Mouse (Mus musculus) liver, adult 10 weeks (tissue): ENCODE data around the gene Oprl1. TPM values are rescaled to one million over a fixed set of nuclear protein-coding genes. Genes with fewer than 3 reads are reported as not detected.

Experiments
- polyA plus RNA-seq: library from polyadenylated mRNA; stranded (reverse); fragments of 350-450 nt; fragmentation: Illumina TruSeq; extraction: RNeasy Lipid Tissue Mini Kit (QIAGEN cat#74804); gene quantifications from one replicate; pipeline ENCODE4 v1.2.3, GENCODE M21; 2014; ENCODE audit warnings: low read depth, low replicate concordance

The Oprl1 gene
- not detected for polyA plus RNA-seq

GRCm38 (mm10) chr2:181714903-181715326, at the start of gene Oprl1:
Oprl1 (plus strand) TSS chr2:181715016.

GRCm38 (mm10) chr2:181671326-181671725, 43.5 kb upstream of the Oprl1 start, which contains the start of gene Sox18:
Sox18 (minus strand) TSS chr2:181671640.

GRCm38 (mm10) chr2:181679951-181680715, 34.7 kb upstream of the Oprl1 start, which contains the start of gene Tcea2:
Tcea2 (plus strand) TSS chr2:181680310.

GRCm38 (mm10) chr2:181693339-181694280, 21.2 kb upstream of the Oprl1 start, which contains the start of gene Rgs19:
Rgs19 (minus strand) TSS chr2:181693977.

GRCm38 (mm10) chr2:181698241-181698640, 16.6 kb upstream of the Oprl1 start, which contains the start of gene Lkaaear1:
Lkaaear1 (minus strand) TSS chr2:181698442.

GRCm38 (mm10) chr2:181763006-181763830, 48.4 kb downstream of the Oprl1 start, which contains the start of gene Myt1:
Myt1 (plus strand) TSS chr2:181763332.

Other genes starting within 250 kb of the Oprl1 start
- not detected for gene Abhd16b, start 221.8 kb upstream of the Oprl1 start, polyA plus RNA-seq
- 17.1 TPM for gene Tpd52l2, start 217.9 kb upstream of the Oprl1 start, polyA plus RNA-seq
- 19.5 TPM for gene Dnajc5, start 194.5 kb upstream of the Oprl1 start, polyA plus RNA-seq
- 17.9 TPM for gene Uckl1, start 130.1 kb upstream of the Oprl1 start, polyA plus RNA-seq
- gene Prpf6, start 123.1 kb upstream of the Oprl1 start, polyA plus RNA-seq = 14.8 TPM
- 4.4 TPM for gene Zfp512b, start 122.2 kb upstream of the Oprl1 start, polyA plus RNA-seq
- 0.77 TPM for gene Samd10, start 115.8 kb upstream of the Oprl1 start, polyA plus RNA-seq
- gene Gm29797, start 58.0 kb upstream of the Oprl1 start, polyA plus RNA-seq = not detected
- gene Sox18, start 43.4 kb upstream of the Oprl1 start, polyA plus RNA-seq = not detected
- gene Tcea2, start 34.7 kb upstream of the Oprl1 start, polyA plus RNA-seq = 1.4 TPM
- 1.7 TPM for gene Rgs19, start 21.0 kb upstream of the Oprl1 start, polyA plus RNA-seq
- not detected for gene Lkaaear1, start 16.6 kb upstream of the Oprl1 start, polyA plus RNA-seq
- gene Myt1, start 48.3 kb downstream of the Oprl1 start, polyA plus RNA-seq = not detected
- gene Pcmtd2, start 122.8 kb downstream of the Oprl1 start, polyA plus RNA-seq = 59.3 TPM
- 24.3 TPM for gene Polr3k, start 149.3 kb downstream of the Oprl1 start, polyA plus RNA-seq